Mouse (Mus musculus) spleen, adult 2 months (tissue): ENCODE data around the gene Anapc13. TPM values are rescaled to one million over a fixed set of nuclear protein-coding genes. Genes with fewer than 3 reads are reported as not detected.

Experiments
- DNase-seq, 2 experiments: peaks; one replicate each; pipeline versions ENCODE4 v3.0.0 to v3.0.0-alpha.2; 2012 to 2021; ENCODE audit warnings: low spot score in 2 of 2, low read depth in 1 of 2
- H3K27ac ChIP-seq: fragments of 200-500 bp; 2 replicates; pipeline ENCODE4 v1.5.1; 2012; ENCODE audit warnings: low read length, inconsistent platforms; ENCODE audit not compliant: insufficient read depth
- H3K27me3 ChIP-seq: fragments of 200-500 bp; 2 replicates; pipeline ENCODE4 v1.6.1; 2012; ENCODE audit warnings: mild to moderate bottlenecking, moderate library complexity, low read length, inconsistent platforms; ENCODE audit not compliant: control insufficient read depth, insufficient read depth
- H3K36me3 ChIP-seq: fragments of 200-500 bp; 2 replicates; pipeline ENCODE4 v1.6.1; 2012; ENCODE audit warnings: mild to moderate bottlenecking, low read length, inconsistent platforms; ENCODE audit not compliant: control insufficient read depth, insufficient read depth
- H3K4me1 ChIP-seq: fragments of 200-500 bp; 2 replicates; pipeline ENCODE4 v1.6.1; 2011; ENCODE audit warnings: inconsistent platforms; ENCODE audit not compliant: control insufficient read depth, insufficient read depth, insufficient read length
- H3K4me3 ChIP-seq: fragments of 200-500 bp; 2 replicates; pipeline ENCODE4 v1.5.1; 2011; ENCODE audit warnings: mild to moderate bottlenecking, inconsistent platforms; ENCODE audit not compliant: insufficient read depth, insufficient read length; ENCODE audit errors: extremely low read depth
- CTCF ChIP-seq: fragments of 200-500 bp; IDR thresholded peaks from 2 replicates; pipeline ENCODE4 v1.5.1; 2011; ENCODE audit warnings: mild to moderate bottlenecking, inconsistent platforms; ENCODE audit not compliant: insufficient read depth, insufficient read length, insufficient replicate concordance; ENCODE audit errors: extremely low read depth
- POLR2A ChIP-seq: fragments of 200-500 bp; IDR thresholded peaks from 2 replicates; pipeline ENCODE4 v1.6.1; 2011; ENCODE audit warnings: low read depth, low read length, inconsistent platforms
- WGBS: fragments of 180-500 bp; shearing (Covaris S2); methylation state at CpG from one replicate; pipeline ENCODE4 v1.1.7; 2018; 5-methylcytosine and 5-hydroxymethylcytosine counted together
- polyA plus RNA-seq: library from polyadenylated mRNA; depleted of rRNA; stranded (reverse); fragments of >200 nt; gene quantifications from 2 replicates; pipeline ENCODE4 v1.2.3, GENCODE M21; 2012; rRNA removed

The Anapc13 gene
- 26.7 and 34.1 TPM in 2 replicates for polyA plus RNA-seq

DNA sequence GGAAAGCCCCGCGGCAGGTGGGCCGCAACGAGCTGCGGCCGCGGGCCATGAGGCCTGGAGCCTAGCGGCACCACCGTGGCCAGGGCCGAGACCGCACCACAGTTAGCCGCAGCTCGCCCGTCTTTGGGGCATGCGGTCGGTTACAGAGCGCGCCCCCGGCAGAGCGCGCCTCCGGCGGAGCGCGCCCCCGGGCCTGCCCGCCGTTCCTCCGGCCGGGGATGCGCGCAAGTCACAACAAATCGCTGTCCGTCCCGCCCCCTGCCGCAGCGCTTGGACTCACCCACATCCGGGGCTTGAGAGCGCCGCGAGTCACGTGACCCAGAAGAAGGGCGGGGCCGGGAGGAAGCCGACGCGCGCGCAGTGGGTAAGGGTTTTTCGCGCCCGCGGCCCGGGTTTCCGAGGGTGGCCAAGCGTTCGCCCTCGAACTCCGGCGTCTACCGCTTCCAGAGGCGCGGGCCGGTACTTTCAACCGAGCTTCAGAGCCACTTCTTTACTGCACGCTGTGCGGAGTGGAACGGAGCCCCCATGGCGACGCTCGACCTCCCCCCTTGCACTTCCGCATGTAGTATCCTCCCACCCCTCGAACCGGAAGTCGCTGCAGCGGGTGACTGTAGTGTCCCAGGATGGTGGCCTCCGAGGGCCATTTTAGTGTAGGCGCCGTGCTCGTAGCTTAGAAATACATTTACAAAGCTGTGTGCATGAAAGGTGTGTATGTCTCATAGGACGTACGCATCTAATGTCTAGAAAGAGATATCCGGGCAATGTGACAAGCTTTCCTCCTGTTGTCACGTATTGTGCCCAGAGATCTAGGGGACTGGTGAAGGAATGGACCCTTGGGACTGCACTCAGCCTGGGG lies at the start of gene Anapc13, which contains the start of gene Cep63:
Anapc13 (plus strand) TSS at position 314 of the 856 bp plus-strand sequence.
Cep63 (minus strand) TSS at position 552 of the 856 bp plus-strand sequence.
- Histone ChIP-seq H3K36me3 (0 out of 2 replicates have a peak, but pooled peaks cover 2% of the 10 kb centered on the region), H3K27ac (peak within 1 kb of the TSS; percentile 92), H3K27me3 (no peaks in the 10 kb centered on the region), H3K4me3 (peak within 1 kb of the TSS; percentile 62), H3K4me1 (peaks cover 8% of the 10 kb centered on the region)
- WGBS = under 1% methylated on average over 84 of the region's 84 CpGs
- peak; percentile 93 to 97 for DNase-seq
- TF ChIP-seq POLR2A = peak; percentile 39; the same call in 1 of the 2 replicates
- no peak for TF ChIP-seq CTCF

GRCm38 (mm10) chr9:102577480-102577879 lies 48.6 kb upstream of the Anapc13 start:
- H3K4me1 ChIP-seq = no peaks in the 10 kb centered on the region; the same call in 1 of the 2 replicates
- no peaks in the 10 kb centered on the region for H3K27me3 ChIP-seq
- TF ChIP-seq POLR2A (no peak), CTCF (no peak)
- no peaks in the 10 kb centered on the region for H3K36me3 ChIP-seq
- H3K27ac ChIP-seq = no peak overlapping the region
- H3K4me3 ChIP-seq = no peak overlapping the region
- 16% methylated on average over 5 of the region's 5 CpGs for WGBS
- DNase-seq = no peak

DNA sequence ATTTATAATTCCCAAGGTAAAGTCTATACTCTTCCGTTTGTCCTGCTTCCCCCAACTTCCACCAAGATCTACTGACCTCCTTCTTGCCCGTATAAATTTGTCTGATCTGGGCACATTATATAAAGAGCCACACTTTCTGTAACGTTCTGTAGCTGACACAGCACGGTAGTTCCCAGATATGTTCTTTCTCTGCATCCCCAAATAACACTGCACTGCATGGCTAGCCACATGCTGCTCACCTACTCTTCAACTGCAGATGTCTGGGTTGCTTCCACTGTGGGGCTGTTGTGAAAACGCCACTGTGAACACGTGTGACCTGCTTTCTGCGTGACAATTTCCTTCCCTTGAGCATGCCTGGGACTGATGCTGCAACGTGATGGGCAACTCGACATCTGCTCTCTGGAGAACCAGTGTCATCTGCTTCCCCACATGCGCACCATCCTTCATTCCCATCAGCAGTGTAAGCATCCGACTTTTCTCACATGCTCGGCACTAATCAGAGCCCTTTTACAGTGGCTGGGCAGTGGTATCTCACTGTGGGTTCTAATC lies 44.1 kb upstream of the Anapc13 start:
- H3K27ac ChIP-seq = no peak overlapping the region
- H3K4me1 ChIP-seq = no peaks in the 10 kb centered on the region; the same call in 1 of the 2 replicates
- no peak overlapping the region for H3K4me3 ChIP-seq
- no peak for DNase-seq
- no peaks in the 10 kb centered on the region for H3K27me3 ChIP-seq
- peaks cover 19% of the 10 kb centered on the region for H3K36me3 ChIP-seq
- TF ChIP-seq POLR2A (no peak), CTCF (no peak)
- 84% methylated on average over 12 of the region's 12 CpGs for WGBS

DNA sequence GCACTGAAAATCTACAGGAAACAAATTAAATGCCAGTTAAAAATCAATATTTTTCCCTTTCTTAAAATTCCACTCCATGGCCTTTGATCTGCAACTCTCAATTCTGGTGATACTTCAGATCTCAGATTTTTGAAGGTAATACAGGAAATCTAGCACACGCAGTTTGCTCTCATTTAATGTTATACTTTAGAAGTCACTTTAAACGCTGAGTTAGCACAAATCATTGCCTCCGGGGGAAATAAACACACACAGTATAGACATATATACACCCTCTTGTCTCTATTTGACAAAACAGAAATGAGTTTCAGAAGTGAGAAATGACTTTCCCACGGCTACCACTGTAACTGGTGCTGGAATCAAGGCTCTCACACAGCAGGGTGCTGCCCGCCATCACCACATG lies 38.7 kb upstream of the Anapc13 start:
- 93% methylated on average over 5 of the region's 5 CpGs for WGBS
- no peak overlapping the region for H3K4me3 ChIP-seq
- peaks cover 30% of the 10 kb centered on the region for H3K36me3 ChIP-seq
- no peaks in the 10 kb centered on the region for H3K4me1 ChIP-seq
- no peak for DNase-seq
- H3K27ac ChIP-seq = no peak overlapping the region
- H3K27me3 ChIP-seq = no peaks in the 10 kb centered on the region
- TF ChIP-seq POLR2A (no peak), CTCF (no peak)

DNA sequence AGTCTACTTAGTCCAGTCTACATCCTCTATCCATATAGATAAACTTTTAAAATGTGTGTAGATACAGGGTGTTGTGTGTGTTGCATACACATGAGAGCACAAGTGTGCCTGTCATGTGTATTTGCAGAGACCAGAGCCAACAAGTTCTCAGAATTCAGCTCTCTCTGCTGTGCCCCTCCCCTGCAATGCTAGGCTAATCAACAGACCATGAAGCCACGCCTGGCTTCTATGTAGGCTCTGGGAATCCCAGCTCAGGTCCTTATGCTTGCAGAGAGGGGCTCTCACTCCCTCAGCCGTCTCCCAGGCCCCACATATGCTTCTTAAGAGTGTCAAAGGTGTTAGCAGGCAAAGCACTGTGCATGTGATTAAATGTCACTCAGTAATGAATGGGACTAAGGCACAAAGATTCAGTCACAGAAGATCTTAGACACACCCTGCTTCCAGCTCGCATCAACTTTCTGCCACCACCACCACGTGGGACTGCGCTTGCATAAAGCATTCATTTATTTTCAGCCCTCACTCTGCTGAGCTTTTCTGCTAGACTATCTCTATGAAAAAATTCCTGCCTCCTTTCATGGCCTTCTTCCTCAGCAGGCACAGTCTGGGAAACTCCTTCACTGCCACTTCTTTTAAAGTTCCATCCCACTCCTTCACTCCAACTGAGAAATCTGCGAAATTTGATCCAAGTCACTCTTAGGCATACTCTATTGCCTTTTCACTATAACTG lies 31.3 kb upstream of the Anapc13 start:
- 94% methylated on average over 6 of the region's 6 CpGs for WGBS
- no peak for TF ChIP-seq POLR2A
- no peak for TF ChIP-seq CTCF
- H3K36me3 ChIP-seq = peaks cover 34% of the 10 kb centered on the region
- H3K27me3 ChIP-seq = no peaks in the 10 kb centered on the region
- no peak overlapping the region for H3K4me3 ChIP-seq
- H3K4me1 ChIP-seq = no peaks in the 10 kb centered on the region
- H3K27ac ChIP-seq = no peak overlapping the region
- DNase-seq = no peak

DNA sequence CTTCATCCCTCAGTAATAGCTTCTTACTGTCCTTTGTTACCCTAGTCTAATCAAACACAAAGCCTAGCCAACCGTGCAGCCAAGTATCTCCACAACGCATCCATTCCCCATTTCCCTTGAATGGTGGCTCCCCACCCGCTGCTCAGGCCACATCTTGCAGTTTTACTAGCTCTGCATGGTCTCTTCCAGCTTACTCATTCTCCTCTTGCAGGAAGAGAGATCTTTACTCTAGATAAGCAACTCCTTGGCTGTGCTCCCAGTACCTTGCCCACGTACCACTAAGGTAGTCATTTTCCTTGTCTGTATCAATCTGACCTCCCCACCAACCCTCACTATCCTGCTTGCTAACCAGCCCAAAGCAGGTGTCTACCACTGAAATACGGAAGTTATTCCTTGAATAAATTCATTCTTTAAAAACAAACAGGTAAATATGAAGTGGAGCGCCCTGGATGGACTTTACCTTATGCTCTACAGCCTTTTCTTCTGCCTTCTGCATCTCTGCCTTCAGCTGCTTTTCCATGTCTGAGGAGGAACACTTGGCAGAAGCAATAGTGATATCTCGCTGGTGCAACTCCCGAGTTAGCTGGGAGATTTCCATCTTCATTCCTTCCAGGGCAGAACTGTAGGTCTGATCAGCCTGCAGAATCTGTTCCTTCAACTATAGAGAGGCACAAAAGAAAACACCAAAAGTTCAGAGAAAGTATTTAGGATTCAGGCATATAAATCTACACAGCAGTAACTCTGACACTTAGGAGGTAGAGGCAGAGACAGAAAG lies 30.2 kb upstream of the Anapc13 start:
- H3K4me3 ChIP-seq = no peak overlapping the region
- 92% methylated on average over 8 of the region's 8 CpGs for WGBS
- no peaks in the 10 kb centered on the region for H3K4me1 ChIP-seq
- DNase-seq = no peak
- no peaks in the 10 kb centered on the region for H3K27me3 ChIP-seq
- peaks cover 33% of the 10 kb centered on the region for H3K36me3 ChIP-seq
- H3K27ac ChIP-seq = no peak overlapping the region
- TF ChIP-seq POLR2A = no peak
- no peak for TF ChIP-seq CTCF
